Mouse (Mus musculus): ENCODE data around the gene Pecr.
"Not testable (repeated sequence)": the region's sequence is repeated elsewhere in the genome, so short reads cannot be mapped to it uniquely, and the experiment has no call there.

Gene Pecr

GRCm38 (mm10) chr1:72287893-72288292 lies 3.8 kb upstream of the Pecr start:
- DNase-seq: no peak

- DNase-seq: peak; percentile 16 to 21
These were observed 2.8 kb upstream of the Pecr start for GRCm38 (mm10) chr1:72286904-72287303.

- DNase-seq: peak; percentile 53 to 61
These were observed 425 bp upstream of the Pecr start for GRCm38 (mm10) chr1:72284539-72284938.

- no peak for DNase-seq
These were observed 1.5 kb downstream of the Pecr start for GRCm38 (mm10) chr1:72282604-72283003.

GRCm38 (mm10) chr1:72278085-72278484 lies 6.0 kb downstream of the Pecr start:
- peak; percentile 20 to 47 for DNase-seq

GRCm38 (mm10) chr1:72263099-72263498 lies 21.0 kb downstream of the Pecr start:
- DNase-seq: no peak

- DNase-seq: peak; percentile 25 to 29
These were observed 27.5 kb downstream of the Pecr start for GRCm38 (mm10) chr1:72256381-72257256.

- peak in 1 of 2 experiments; percentile 26 for DNase-seq
These were observed 28.3 kb downstream of the Pecr start for GRCm38 (mm10) chr1:72255854-72256175.

GRCm38 (mm10) chr1:72255062-72255853 lies 28.9 kb downstream of the Pecr start:
- peak; percentile 74 to 80 for DNase-seq

- peak; percentile 93 to 94 for DNase-seq
These were observed 29.5 kb downstream of the Pecr start for GRCm38 (mm10) chr1:72254545-72255061.

- peak; percentile 32 to 40 for DNase-seq
These were observed 30.1 kb downstream of the Pecr start for GRCm38 (mm10) chr1:72253881-72254491.

GRCm38 (mm10) chr1:72251806-72252205 lies 32.3 kb downstream of the Pecr start:
- DNase-seq: no peak

GRCm38 (mm10) chr1:72248226-72248737 lies 35.8 kb downstream of the Pecr start:
- DNase-seq: not testable (repeated sequence)

GRCm38 (mm10) chr1:72244317-72245036 lies 39.6 kb downstream of the Pecr start:
- DNase-seq: peak; percentile 42 to 47

GRCm38 (mm10) chr1:72243656-72244316 lies 40.3 kb downstream of the Pecr start:
- DNase-seq: peak; percentile 98

- no peak for DNase-seq
These were observed 41.5 kb downstream of the Pecr start for GRCm38 (mm10) chr1:72242581-72243143.

- not testable (repeated sequence) for DNase-seq
These were observed 45.0 kb downstream of the Pecr start for GRCm38 (mm10) chr1:72239113-72239512.

GRCm38 (mm10) chr1:72238016-72238580 lies 46.0 kb downstream of the Pecr start:
- DNase-seq: no peak

- DNase-seq: peak; percentile 67 to 75
These were observed 46.9 kb downstream of the Pecr start for GRCm38 (mm10) chr1:72237007-72237775.
